23 mouse cellular contexts compared by ENCODE assay signal in the genomic region with DNA sequence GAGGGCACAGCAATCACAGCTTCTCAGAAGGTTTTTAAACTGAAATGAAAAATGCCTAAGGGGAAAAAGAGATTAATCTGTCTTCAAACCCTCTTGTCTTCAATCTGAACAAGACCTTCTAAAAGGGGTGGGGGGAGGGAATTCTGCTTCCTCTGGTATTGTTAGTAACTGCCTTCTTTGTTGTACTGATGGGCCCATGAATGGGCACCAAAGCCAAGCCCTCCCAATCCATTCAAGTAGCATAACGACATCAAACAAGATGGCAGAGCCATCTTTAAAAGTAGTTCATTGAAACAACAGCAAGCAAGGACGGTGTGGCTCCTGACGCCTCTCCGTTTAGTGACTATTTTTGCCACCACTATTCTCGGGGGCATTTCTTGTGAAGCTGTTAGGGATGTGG.
"Had no signal": no experiment of that assay in that cellular context is flagged by ENCODE, and none has a peak within 500 bp of the region (broad histone marks: within the 10 kb centered on the region; RNA-seq: fewer than 3 reads in every experiment).

No protein-coding gene starts in this region.

- H3K36me3 ChIP-seq: heart, embryonic 10.5 days; heart, embryonic 12.5 days; hindbrain, embryonic 13.5 days; hindbrain, embryonic 15.5 days; kidney, embryonic 15.5 days; limb, embryonic 10.5 days; limb, embryonic 12.5 days; liver, embryonic 13.5 days had no signal

- H3K9me3 ChIP-seq: heart, embryonic 10.5 days; heart, embryonic 12.5 days; hindbrain, embryonic 13.5 days; hindbrain, embryonic 15.5 days; kidney, embryonic 15.5 days; limb, embryonic 10.5 days; limb, embryonic 12.5 days; liver, embryonic 13.5 days had no signal

- H3K27ac ChIP-seq: heart, embryonic 10.5 days; hindbrain, embryonic 13.5 days; hindbrain, embryonic 15.5 days; hindbrain, postnatal 0 days; kidney, embryonic 15.5 days; kidney, postnatal 0 days; layer of hippocampus, adult 2 months; left cerebral cortex, adult 2 months; limb, embryonic 10.5 days; limb, embryonic 12.5 days; liver, embryonic 13.5 days had no signal

- H3K4me3 ChIP-seq: heart, embryonic 10.5 days; heart, embryonic 12.5 days; hindbrain, embryonic 13.5 days; hindbrain, embryonic 15.5 days; kidney, embryonic 15.5 days; layer of hippocampus, adult 2 months; left cerebral cortex, adult 2 months; limb, embryonic 10.5 days; limb, embryonic 12.5 days; liver, embryonic 13.5 days had no signal

- H3K9ac ChIP-seq: heart, embryonic 12.5 days; hindbrain, embryonic 13.5 days; hindbrain, embryonic 15.5 days; kidney, embryonic 15.5 days; limb, embryonic 12.5 days; liver, embryonic 13.5 days had no signal

- DNase-seq: gastrocnemius, postnatal 14 days; gastrocnemius, postnatal 36 days; heart, adult 18-20 months; heart, postnatal 10 days; heart, postnatal 36 days; kidney, adult 11 months; kidney, adult 2 months; kidney, adult 9 months; kidney, postnatal 14 days; kidney, postnatal 36 days; liver; liver, embryonic 13.5 days had no signal

- H3K4me1 ChIP-seq: heart, embryonic 10.5 days; hindbrain, embryonic 13.5 days; hindbrain, embryonic 15.5 days; limb, embryonic 10.5 days; limb, embryonic 12.5 days; liver, embryonic 13.5 days had no signal
